Mouse (Mus musculus): Measurements from ENCODE around the gene Atg7.
A peak's percentile ranks its signal among the peaks of the same experiment; 100 is the strongest.

Gene Atg7

GRCm38 (mm10) chr6:114856501-114856900, 213.6 kb downstream of the Atg7 start:
- no peak for DNase-seq (ENCODE audit: low spot score)

- no peak for DNase-seq (ENCODE audit: low spot score)
Observed at GRCm38 (mm10) chr6:114857996-114858721, 215.3 kb downstream of the Atg7 start.

GRCm38 (mm10) chr6:114858722-114859053, 215.8 kb downstream of the Atg7 start:
- DNase-seq (ENCODE audit: low spot score), result no peak

- no peak for DNase-seq (ENCODE audit: low spot score)
Observed at GRCm38 (mm10) chr6:114860677-114861568, 218.0 kb downstream of the Atg7 start.

- no peak for DNase-seq (ENCODE audit: low spot score)
Observed at GRCm38 (mm10) chr6:114861591-114861990, 218.7 kb downstream of the Atg7 start.

GRCm38 (mm10) chr6:114862046-114862445, 219.1 kb downstream of the Atg7 start:
- DNase-seq (ENCODE audit: low spot score), result no peak

GRCm38 (mm10) chr6:114863501-114863900, 220.6 kb downstream of the Atg7 start:
- no peak for DNase-seq (ENCODE audit: low spot score)

GRCm38 (mm10) chr6:114864421-114864820, 221.5 kb downstream of the Atg7 start:
- no peak for DNase-seq (ENCODE audit: low spot score)

- DNase-seq (ENCODE audit: low spot score), result no peak
Observed at GRCm38 (mm10) chr6:114866078-114866477, 223.2 kb downstream of the Atg7 start.

- DNase-seq (ENCODE audit: low spot score), result no peak
Observed at GRCm38 (mm10) chr6:114866619-114867018, 223.7 kb downstream of the Atg7 start.

GRCm38 (mm10) chr6:114868656-114869055, 225.8 kb downstream of the Atg7 start:
- no peak for DNase-seq (ENCODE audit: low spot score)

GRCm38 (mm10) chr6:114869501-114870076, 226.7 kb downstream of the Atg7 start:
- no peak for DNase-seq (ENCODE audit: low spot score)

- DNase-seq (ENCODE audit: low spot score), result no peak
Observed at GRCm38 (mm10) chr6:114871010-114871660, 228.2 kb downstream of the Atg7 start.

GRCm38 (mm10) chr6:114873808-114874137, 230.9 kb downstream of the Atg7 start:
- DNase-seq (ENCODE audit: low spot score), result no peak

GRCm38 (mm10) chr6:114874138-114874928, 231.4 kb downstream of the Atg7 start:
- DNase-seq (ENCODE audit: low spot score), result no peak

- peak; percentile 85 for DNase-seq (ENCODE audit: low spot score)
Observed at GRCm38 (mm10) chr6:114875018-114875558, 232.2 kb downstream of the Atg7 start.

GRCm38 (mm10) chr6:114876033-114876432, 233.1 kb downstream of the Atg7 start:
- no peak for DNase-seq (ENCODE audit: low spot score)

GRCm38 (mm10) chr6:114876546-114876945, 233.6 kb downstream of the Atg7 start:
- DNase-seq (ENCODE audit: low spot score), result no peak

GRCm38 (mm10) chr6:114878841-114879520, 236.1 kb downstream of the Atg7 start:
- no peak for DNase-seq (ENCODE audit: low spot score)

- DNase-seq (ENCODE audit: low spot score), result no peak
Observed at GRCm38 (mm10) chr6:114880798-114881197, 237.9 kb downstream of the Atg7 start.

- DNase-seq (ENCODE audit: low spot score), result no peak
Observed at GRCm38 (mm10) chr6:114882212-114882611, 239.3 kb downstream of the Atg7 start.
